Mouse (Mus musculus) ovary, postnatal 10 days (tissue): ENCODE measurements around the gene Hist1h3e.

Source experiments
- DNase-seq: peaks from one replicate; pipeline ENCODE4 v3.0.0; 2022; ENCODE audit warnings: low spot score

Hist1h3e gene

DNA sequence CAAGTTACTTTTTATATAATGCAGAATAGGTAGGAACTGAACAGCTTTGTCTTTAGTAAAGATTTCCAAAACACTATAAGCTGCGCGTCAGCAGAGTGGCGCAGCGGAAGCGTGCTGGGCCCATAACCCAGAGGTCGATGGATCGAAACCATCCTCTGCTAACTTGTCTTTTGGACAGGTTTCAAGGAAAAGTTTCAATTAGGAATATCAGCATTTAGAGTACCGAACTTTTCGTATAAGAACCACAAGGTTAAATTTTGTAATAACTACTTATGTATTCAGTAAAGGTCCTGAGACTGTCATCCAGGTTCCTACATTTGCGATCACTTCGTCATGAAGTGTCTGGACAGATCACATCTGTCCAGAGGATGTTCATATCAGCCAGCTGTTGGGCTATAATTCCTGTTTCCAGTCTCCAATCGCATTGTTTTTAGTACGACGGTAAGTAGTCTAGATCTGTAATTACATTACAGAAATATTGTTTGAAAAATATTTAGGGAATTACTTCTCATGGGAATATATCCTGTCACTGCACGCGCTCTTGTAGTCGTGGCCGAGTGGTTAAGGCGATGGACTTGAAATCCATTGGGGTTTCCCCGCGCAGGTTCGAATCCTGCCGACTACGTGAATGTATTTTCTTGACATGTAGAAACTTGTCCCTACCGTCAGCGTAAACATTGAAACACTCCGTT is 44.4 kb downstream of the Hist1h3e start:
- DNase-seq, result peak; percentile 87

DNA sequence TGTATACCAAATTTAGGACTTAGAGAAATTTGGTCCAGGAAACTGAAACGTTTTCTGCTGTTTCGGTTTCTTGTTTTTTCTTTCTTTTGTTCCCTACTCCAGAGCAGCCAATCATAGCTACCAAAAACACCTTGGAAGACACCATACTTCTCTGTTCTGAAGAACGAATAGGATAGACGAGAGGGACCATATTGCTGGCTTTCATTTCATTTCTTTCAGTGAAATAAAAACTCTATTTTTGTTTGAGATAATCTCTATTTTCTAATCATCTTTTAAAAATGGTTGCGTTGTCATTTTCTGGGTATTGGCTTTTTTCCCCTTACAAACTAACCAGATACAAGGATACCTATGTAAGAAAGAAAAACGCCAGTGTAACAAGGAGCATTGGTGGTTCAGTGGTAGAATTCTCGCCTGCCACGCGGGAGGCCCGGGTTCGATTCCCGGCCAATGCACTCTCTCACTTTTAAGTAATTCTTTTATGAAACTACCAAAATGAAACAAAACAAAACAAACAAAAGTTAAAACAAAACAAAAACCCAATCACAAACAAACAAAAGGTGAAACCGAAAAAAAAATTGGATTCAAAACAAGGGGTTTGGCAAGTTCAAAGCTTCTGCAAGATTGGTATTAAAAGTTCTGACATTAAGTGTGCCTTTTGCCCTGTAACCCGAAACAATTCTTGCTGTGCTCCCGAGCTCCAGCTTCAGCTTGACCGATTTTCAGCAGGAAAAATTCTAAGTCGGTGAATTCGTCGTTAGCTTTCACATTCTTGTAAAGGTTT is 45.2 kb downstream of the Hist1h3e start:
- DNase-seq, result no peak

- no peak for DNase-seq
These were observed 46.1 kb downstream of the Hist1h3e start for GRCm38 (mm10) chr13:23515826-23516620.

- DNase-seq, result no peak
These were observed 46.9 kb downstream of the Hist1h3e start for GRCm38 (mm10) chr13:23515281-23515680.

DNA sequence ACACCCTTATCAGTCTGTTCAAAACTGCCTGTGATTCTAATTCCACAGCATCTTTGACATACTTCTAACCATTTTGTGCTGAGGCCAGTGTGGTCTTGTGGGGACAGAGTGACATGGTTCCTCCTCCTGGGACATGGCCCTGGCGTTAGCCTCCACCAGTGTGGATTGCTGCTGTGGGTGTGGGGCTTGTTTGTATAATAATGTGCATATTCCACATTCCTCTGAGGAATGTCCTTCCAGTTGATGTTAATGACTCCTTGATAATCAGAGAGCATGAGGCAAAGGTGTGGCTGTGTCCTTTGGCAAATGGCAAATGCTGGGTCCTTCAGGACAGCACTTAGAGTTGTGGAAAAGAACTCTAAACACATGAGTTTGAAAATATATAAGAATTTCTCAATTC is 48.7 kb downstream of the Hist1h3e start:
- DNase-seq, result no peak
